Mouse (Mus musculus): Measurements from ENCODE around the gene Pate2. TPM values are rescaled to one million over a fixed set of nuclear protein-coding genes. Genes with fewer than 3 reads are reported as not detected.

Pate2 gene
- polyA plus RNA-seq, 1 experiment from 2014 or later = 0.72 TPM

GRCm38 (mm10) chr9:35539001-35539750 lies 30.9 kb upstream of the Pate2 start:
- Histone ChIP-seq H3K9me3 (no peaks in the 10 kb centered on the region), H3K4me1 (peaks cover 11% of the 10 kb centered on the region), H3K9ac (no peak overlapping the region), H3K27me3 (no peaks in the 10 kb centered on the region), H3K4me3 (no peak overlapping the region), H3K27ac (no peak overlapping the region), H3K36me3 (no peaks in the 10 kb centered on the region), H3K4me2 (no peak overlapping the region)
- no peak for ATAC-seq (ENCODE audit: insufficient number of reproducible peaks, insufficient read depth, low FRiP score, low TSS enrichment, low read depth)
- WGBS = 83% methylated on average over 13 of the region's 13 CpGs

GRCm38 (mm10) chr9:35541024-35541423 lies 29.1 kb upstream of the Pate2 start:
- WGBS = 71% methylated on average over 5 of the region's 5 CpGs
- H3K27me3 ChIP-seq = no peaks in the 10 kb centered on the region

GRCm38 (mm10) chr9:35541488-35541887 lies 28.6 kb upstream of the Pate2 start:
- Histone ChIP-seq H3K4me2 (no peak overlapping the region), H3K9ac (no peak overlapping the region), H3K4me3 (no peak overlapping the region), H3K9me3 (no peaks in the 10 kb centered on the region), H3K4me1 (peaks cover 5% of the 10 kb centered on the region; the same call in 1 of the 2 replicates), H3K27ac (no peak overlapping the region), H3K36me3 (no peaks in the 10 kb centered on the region), H3K27me3 (no peaks in the 10 kb centered on the region)
- 5% methylated on average over 6 of the region's 6 CpGs for WGBS
- ATAC-seq (ENCODE audit: insufficient number of reproducible peaks, insufficient read depth, low FRiP score, low TSS enrichment, low read depth) = peak; percentile 80; the same call in 1 of the 2 replicates

More at GRCm38 (mm10) chr9:35541024-35541423, 29.1 kb upstream of the Pate2 start:
- H3K4me1 ChIP-seq = peaks cover 5% of the 10 kb centered on the region; the same call in 1 of the 2 replicates
- H3K9me3 ChIP-seq = no peaks in the 10 kb centered on the region
- H3K4me2 ChIP-seq = no peak overlapping the region
- H3K27ac ChIP-seq = no peak overlapping the region
- H3K4me3 ChIP-seq = no peak overlapping the region
- H3K9ac ChIP-seq = no peak overlapping the region
- ATAC-seq (ENCODE audit: insufficient number of reproducible peaks, insufficient read depth, low FRiP score, low TSS enrichment, low read depth) = no peak
- H3K36me3 ChIP-seq = no peaks in the 10 kb centered on the region

GRCm38 (mm10) chr9:35541941-35542340 lies 28.1 kb upstream of the Pate2 start:
- no peak overlapping the region for H3K27ac ChIP-seq
- ATAC-seq (ENCODE audit: insufficient number of reproducible peaks, insufficient read depth, low FRiP score, low TSS enrichment, low read depth) = no peak
- no peak overlapping the region for H3K4me3 ChIP-seq
- no peaks in the 10 kb centered on the region for H3K36me3 ChIP-seq
- H3K4me2 ChIP-seq = no peak overlapping the region
- no peak overlapping the region for H3K9ac ChIP-seq
- peaks cover 5% of the 10 kb centered on the region; the same call in 1 of the 2 replicates for H3K4me1 ChIP-seq
- WGBS = 67% methylated on average over 6 of the region's 6 CpGs
- H3K27me3 ChIP-seq = no peaks in the 10 kb centered on the region
- H3K9me3 ChIP-seq = no peaks in the 10 kb centered on the region

- WGBS = 81% methylated on average over 14 of the region's 14 CpGs
- no peaks in the 10 kb centered on the region for H3K27me3 ChIP-seq
- no peaks in the 10 kb centered on the region for H3K36me3 ChIP-seq
- no peak for ATAC-seq (ENCODE audit: insufficient number of reproducible peaks, insufficient read depth, low FRiP score, low TSS enrichment, low read depth)
- H3K4me1 ChIP-seq = peaks cover under 1% of the 10 kb centered on the region; the same call in 1 of the 2 replicates
- H3K4me3 ChIP-seq = no peak overlapping the region
- H3K27ac ChIP-seq = no peak overlapping the region
- no peaks in the 10 kb centered on the region for H3K9me3 ChIP-seq
- H3K9ac ChIP-seq = no peak overlapping the region
- H3K4me2 ChIP-seq = no peak overlapping the region
These were observed 26.8 kb upstream of the Pate2 start for GRCm38 (mm10) chr9:35543099-35543860.

- H3K9me3 ChIP-seq = no peaks in the 10 kb centered on the region
- no peak overlapping the region for H3K9ac ChIP-seq
- no peak for ATAC-seq (ENCODE audit: insufficient number of reproducible peaks, insufficient read depth, low FRiP score, low TSS enrichment, low read depth)
- H3K4me2 ChIP-seq = no peak overlapping the region
- H3K4me1 ChIP-seq = no peaks in the 10 kb centered on the region
- no peak overlapping the region for H3K27ac ChIP-seq
- H3K36me3 ChIP-seq = no peaks in the 10 kb centered on the region
- WGBS = 64% methylated on average over 2 of the region's 2 CpGs
- H3K27me3 ChIP-seq = no peaks in the 10 kb centered on the region
- H3K4me3 ChIP-seq = no peak overlapping the region
These were observed 25.4 kb upstream of the Pate2 start for GRCm38 (mm10) chr9:35544666-35545065.

GRCm38 (mm10) chr9:35545704-35546103 lies 24.4 kb upstream of the Pate2 start:
- Histone ChIP-seq H3K27ac (no peak overlapping the region), H3K4me2 (no peak overlapping the region), H3K27me3 (no peaks in the 10 kb centered on the region), H3K9ac (no peak overlapping the region), H3K36me3 (no peaks in the 10 kb centered on the region), H3K9me3 (no peaks in the 10 kb centered on the region), H3K4me1 (0 out of 2 replicates have a peak, but pooled peaks cover 3% of the 10 kb centered on the region), H3K4me3 (no peak overlapping the region)
- WGBS = 75% methylated on average over 12 of the region's 12 CpGs
- ATAC-seq (ENCODE audit: insufficient number of reproducible peaks, insufficient read depth, low FRiP score, low TSS enrichment, low read depth) = no peak

GRCm38 (mm10) chr9:35546745-35547144 lies 23.3 kb upstream of the Pate2 start:
- Histone ChIP-seq H3K9me3 (no peaks in the 10 kb centered on the region), H3K4me2 (no peak overlapping the region), H3K9ac (no peak overlapping the region), H3K36me3 (no peaks in the 10 kb centered on the region), H3K4me1 (0 out of 2 replicates have a peak, but pooled peaks cover 3% of the 10 kb centered on the region), H3K27me3 (no peaks in the 10 kb centered on the region), H3K27ac (no peak overlapping the region), H3K4me3 (no peak overlapping the region)
- no peak for ATAC-seq (ENCODE audit: insufficient number of reproducible peaks, insufficient read depth, low FRiP score, low TSS enrichment, low read depth)
- WGBS = 81% methylated on average over 9 of the region's 9 CpGs

- no peaks in the 10 kb centered on the region for H3K9me3 ChIP-seq
- no peaks in the 10 kb centered on the region for H3K27me3 ChIP-seq
- H3K27ac ChIP-seq = no peak overlapping the region
- no peak overlapping the region for H3K4me3 ChIP-seq
- no peak for ATAC-seq (ENCODE audit: insufficient number of reproducible peaks, insufficient read depth, low FRiP score, low TSS enrichment, low read depth)
- H3K4me1 ChIP-seq = 0 out of 2 replicates have a peak, but pooled peaks cover 3% of the 10 kb centered on the region
- no peak overlapping the region for H3K9ac ChIP-seq
- 82% methylated on average over 9 of the region's 9 CpGs for WGBS
- H3K4me2 ChIP-seq = no peak overlapping the region
- no peaks in the 10 kb centered on the region for H3K36me3 ChIP-seq
These were observed 21.6 kb upstream of the Pate2 start for GRCm38 (mm10) chr9:35548455-35548854.

GRCm38 (mm10) chr9:35556494-35557102 lies 13.5 kb upstream of the Pate2 start:
- Histone ChIP-seq H3K4me1 (peaks cover 18% of the 10 kb centered on the region), H3K27me3 (no peaks in the 10 kb centered on the region), H3K9ac (no peak overlapping the region), H3K4me2 (no peak overlapping the region), H3K4me3 (no peak overlapping the region), H3K27ac (no peak overlapping the region), H3K9me3 (no peaks in the 10 kb centered on the region), H3K36me3 (peaks cover 8% of the 10 kb centered on the region)
- ATAC-seq (ENCODE audit: insufficient number of reproducible peaks, insufficient read depth, low FRiP score, low TSS enrichment, low read depth) = no peak
- WGBS = 78% methylated on average over 12 of the region's 12 CpGs

- H3K36me3 ChIP-seq = peaks cover 13% of the 10 kb centered on the region
- WGBS = under 1% methylated on average over 57 of the region's 59 CpGs
- ATAC-seq (ENCODE audit: insufficient number of reproducible peaks, insufficient read depth, low FRiP score, low TSS enrichment, low read depth) = peak; percentile 78
- H3K4me3 ChIP-seq = peak within 1 kb of the TSS; percentile 69
- H3K9ac ChIP-seq = peak within 1 kb of the TSS; percentile 80
- peak within 1 kb of the TSS; percentile 74 for H3K27ac ChIP-seq
- H3K9me3 ChIP-seq = no peaks in the 10 kb centered on the region
- H3K27me3 ChIP-seq = no peaks in the 10 kb centered on the region
- peak within 1 kb of the TSS; percentile 97 for H3K4me2 ChIP-seq
- H3K4me1 ChIP-seq = peaks cover 18% of the 10 kb centered on the region
These were observed 11.7 kb upstream of the Pate2 start, which contains the start of the genes Ddx25 and Pus3 for GRCm38 (mm10) chr9:35558257-35559008. Ddx25 (minus strand) TSS chr9:35558528. Pus3 (plus strand) TSS chr9:35558595.

Data from embryonic facial prominence, embryonic 13.5 days (tissue).